Mouse (Mus musculus): ENCODE data around the gene Abhd13.

- TF ChIP-seq CTCF (IDR thresholded peaks at IDR 0.05; ENCODE audit: insufficient read depth, low read length) = no peak
- no peak for TF ChIP-seq POLR2A (IDR thresholded peaks at IDR 0.05; ENCODE audit: borderline replicate concordance, extremely low read depth, low read depth, low read length)
Observed at GRCm38 (mm10) chr8:10016252-10016651, 38.7 kb downstream of the Abhd13 start.
